Mouse (Mus musculus) bone marrow macrophage, adult 2 months (primary cell): ENCODE data around the gene Ubash3a.

Experiments used
- CTCF ChIP-seq: IDR thresholded peaks from 2 replicates; pipeline ENCODE4 v1.5.1; 2012; ENCODE audit warnings: low read depth, mild to moderate bottlenecking, low read length, moderate library complexity
- POLR2A ChIP-seq: IDR thresholded peaks from 2 replicates; pipeline ENCODE4 v1.6.1; 2012; ENCODE audit warnings: mild to moderate bottlenecking, low read depth, low read length, borderline replicate concordance

GRCm38 (mm10) chr17:31280269-31280668 lies 72.6 kb downstream of the Ubash3a start:
- TF ChIP-seq POLR2A (no peak), CTCF (no peak)
